Mouse (Mus musculus): ENCODE measurements around the gene Cep95.

DNA sequence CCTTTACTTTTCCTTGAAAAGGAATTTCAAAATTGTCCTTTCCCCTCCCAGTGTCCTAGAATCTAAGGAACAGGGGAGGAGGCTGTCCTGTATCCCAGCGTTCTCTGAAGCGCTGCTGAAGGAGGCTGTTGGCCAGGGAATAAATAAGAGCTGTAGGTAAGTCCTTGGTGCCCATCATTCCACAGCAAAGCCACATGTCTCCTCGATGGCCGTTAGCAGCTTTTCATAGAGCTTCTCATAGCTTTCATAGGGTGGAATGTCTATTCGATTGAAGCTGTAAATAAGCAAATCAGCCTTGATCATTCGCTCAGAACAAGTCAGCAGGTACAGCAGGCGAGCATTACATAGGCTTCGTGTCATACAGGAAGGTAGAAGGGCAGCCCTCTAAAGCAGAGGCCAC is 33.4 kb downstream of the Cep95 start:
- TF ChIP-seq CTCF (IDR thresholded peaks at IDR 0.05) (no peak), POLR2A (IDR thresholded peaks at IDR 0.05; ENCODE audit: insufficient read depth, low read depth, low read length) (no peak)
